Mouse (Mus musculus) heart, adult 8-10 months (tissue): ENCODE results near the gene Qsox1. TPM values are rescaled to one million over a fixed set of nuclear protein-coding genes. Genes with fewer than 3 reads are reported as not detected.

Experiments
- DNase-seq: peaks from one replicate; pipeline ENCODE4 v3.0.0; 2022; ENCODE audit warnings: low spot score
- total RNA-seq, 4 experiments: library from RNA; stranded (reverse); gene quantifications; 2 replicates each; pipeline ENCODE4 v1.2.4; 2022

Qsox1 gene
- total RNA-seq, 4 experiments from 2014 or later = 31.0 to 36.3 (median 34.5) TPM

DNA sequence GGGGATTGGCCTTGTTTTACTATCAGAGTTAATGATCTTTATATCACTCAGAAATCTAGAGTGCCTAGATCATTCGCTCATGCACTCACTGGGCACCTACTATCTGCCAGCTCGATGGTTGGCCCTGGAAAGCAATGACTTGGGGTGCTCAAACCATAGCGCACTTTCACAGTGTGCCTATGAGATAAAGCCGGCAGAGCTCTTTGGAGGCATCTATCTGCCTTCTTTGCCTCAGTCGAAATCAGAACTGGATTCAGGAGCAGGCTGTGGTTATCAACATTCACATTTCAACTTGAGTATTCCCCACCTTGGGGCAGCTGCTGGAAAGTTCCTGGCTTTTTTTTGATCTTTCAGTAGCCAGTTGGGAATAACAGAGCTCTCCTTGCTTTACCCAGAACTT lies 64.8 kb downstream of the Qsox1 start:
- DNase-seq = no peak

DNA sequence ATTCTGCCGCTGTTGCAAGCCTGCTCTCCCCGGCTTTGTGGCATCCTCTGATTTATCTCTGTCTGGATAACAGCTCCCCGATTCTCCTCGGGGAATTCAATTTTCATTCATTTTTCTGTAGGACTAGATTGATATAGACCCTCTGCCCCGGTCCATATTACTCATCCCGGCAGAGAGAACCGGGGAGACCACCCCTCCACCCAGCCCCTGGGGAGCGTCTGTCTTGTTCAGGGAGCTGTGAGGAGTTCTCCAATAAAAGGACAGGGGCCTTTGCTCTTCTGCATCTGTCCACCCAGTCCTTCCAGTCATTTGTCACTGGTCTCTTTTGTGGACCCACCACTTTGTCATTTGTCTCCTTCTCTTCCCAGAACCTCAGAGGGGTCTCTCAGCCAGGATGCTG lies 65.7 kb downstream of the Qsox1 start:
- DNase-seq = no peak

DNA sequence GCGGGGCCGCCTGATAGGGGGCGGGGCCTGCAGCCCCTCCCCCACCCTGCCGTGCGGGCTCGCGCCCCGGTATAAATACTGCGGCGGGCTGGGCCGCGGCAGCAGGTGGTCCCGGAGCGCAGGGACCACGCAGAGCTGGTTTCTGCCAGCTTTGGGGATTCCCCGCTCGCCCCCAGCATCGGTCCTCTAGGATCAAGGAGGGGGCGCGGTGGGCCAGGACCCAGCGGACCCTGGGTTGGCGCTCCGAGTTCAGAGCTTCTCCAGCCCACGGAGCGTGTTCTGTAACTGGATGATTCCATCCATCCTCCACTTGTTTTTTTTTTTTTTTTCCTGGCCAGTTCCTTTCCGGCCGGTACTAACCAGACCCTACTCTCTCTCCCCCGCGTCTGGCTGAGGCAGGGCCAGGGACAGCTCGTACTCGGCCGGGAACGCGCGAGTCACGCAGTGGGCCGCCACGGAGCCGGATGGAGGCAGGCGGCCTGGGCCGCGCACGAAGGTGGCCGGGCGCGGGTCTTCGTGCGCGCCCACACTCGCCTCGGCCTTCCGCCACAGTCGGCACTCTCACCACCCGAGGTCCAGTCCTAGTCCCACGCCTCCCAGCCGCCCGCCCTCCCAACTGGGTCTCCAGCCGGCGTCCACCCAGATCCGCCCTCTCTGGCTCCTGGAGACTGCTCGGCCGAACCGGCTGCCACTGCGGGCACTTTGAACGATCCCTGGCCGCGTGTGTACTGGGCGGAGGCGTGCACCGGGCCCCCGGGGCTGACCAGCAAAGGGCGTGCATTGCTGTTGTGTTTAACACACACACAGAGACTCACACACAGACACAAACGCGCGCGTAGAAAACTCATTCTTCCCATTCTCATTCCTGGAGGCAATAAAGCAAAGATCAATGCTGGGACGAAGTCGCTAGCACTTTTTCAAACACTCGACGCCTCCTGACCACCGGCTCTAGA lies 70.0 kb downstream of the Qsox1 start:
- DNase-seq = no peak

DNA sequence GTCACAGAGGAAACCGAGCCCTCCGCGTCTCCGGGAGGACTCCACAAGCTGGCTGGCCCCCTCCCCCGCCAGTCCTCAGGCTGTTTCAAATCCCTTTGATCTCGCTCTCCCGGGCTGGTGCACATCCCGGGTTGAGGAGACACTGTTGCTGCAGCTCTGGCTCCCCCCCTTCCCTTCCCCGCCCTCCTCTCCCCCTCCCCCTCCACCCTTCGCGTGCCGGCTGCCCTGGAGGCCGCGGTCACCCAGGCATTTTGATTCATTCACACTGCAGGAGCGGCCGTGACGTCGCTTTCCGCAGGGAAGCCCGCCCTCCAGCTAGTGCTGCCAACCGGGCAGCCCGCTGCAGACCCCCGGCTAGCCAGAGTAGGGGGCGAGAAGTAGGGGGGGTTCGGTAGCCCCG lies 70.7 kb downstream of the Qsox1 start:
- DNase-seq = no peak

DNA sequence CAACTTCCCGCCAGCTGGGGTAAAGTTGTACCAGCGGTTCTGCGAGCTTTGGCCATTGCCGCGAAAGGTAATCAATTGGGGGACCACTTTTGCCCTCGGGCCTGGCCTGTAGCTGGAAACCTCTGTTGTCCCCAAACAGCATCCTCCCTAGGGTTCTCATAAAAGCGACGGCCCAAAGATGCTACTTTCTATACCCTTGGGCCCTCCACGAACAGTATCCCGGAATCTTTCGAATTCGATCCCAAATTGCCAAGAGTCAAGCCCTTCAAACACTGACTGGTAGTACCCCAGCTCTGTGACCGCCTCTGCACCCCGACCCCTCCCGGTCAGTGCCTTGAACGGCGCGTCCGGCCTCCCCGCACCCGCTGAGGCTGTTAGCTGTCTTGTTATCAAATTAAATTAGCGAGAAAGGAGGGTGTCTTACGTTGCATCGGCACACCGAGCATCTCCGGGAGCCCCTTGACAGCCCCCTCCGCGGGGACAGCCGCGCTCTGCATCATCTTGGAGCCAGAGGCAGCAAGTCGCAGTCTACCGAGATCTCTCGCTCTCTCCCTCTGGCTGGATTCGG lies 71.2 kb downstream of the Qsox1 start:
- DNase-seq = no peak

DNA sequence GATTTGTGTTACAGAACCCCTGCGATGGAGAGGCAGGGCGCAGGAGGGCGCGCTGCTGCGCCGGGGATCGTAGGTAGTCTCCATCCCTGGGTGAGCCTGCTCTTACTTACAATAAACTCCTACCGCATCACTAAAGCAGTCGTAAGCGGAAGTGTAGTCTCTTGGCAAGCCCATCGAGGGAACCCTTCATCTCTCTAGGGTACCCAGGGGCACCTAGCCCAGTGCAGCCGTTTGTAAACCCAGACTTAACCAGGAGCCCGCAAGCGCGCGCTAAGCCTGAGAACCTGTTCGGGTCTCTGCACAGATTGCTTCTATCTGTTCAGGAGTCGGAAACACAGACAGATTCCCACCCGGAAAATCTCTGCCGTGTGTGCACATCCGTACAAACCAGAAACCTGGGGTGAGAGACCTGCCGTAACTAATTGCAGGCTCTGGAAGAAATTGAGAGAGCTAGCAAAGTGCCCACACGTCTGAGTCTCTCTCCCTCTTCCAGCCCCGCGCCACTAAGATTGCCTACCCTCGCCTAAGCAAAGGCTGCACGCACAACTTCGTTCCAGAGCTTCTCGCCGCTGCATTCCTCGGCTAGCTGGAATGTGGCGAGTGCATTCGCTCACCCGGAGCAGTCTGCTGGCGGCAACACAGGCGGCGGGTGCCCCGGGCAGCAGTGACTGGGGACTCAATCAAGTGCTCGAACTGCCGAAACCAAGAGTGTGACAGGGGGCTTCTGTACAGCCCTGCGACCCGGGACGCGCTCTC lies 71.9 kb downstream of the Qsox1 start:
- DNase-seq = no peak

DNA sequence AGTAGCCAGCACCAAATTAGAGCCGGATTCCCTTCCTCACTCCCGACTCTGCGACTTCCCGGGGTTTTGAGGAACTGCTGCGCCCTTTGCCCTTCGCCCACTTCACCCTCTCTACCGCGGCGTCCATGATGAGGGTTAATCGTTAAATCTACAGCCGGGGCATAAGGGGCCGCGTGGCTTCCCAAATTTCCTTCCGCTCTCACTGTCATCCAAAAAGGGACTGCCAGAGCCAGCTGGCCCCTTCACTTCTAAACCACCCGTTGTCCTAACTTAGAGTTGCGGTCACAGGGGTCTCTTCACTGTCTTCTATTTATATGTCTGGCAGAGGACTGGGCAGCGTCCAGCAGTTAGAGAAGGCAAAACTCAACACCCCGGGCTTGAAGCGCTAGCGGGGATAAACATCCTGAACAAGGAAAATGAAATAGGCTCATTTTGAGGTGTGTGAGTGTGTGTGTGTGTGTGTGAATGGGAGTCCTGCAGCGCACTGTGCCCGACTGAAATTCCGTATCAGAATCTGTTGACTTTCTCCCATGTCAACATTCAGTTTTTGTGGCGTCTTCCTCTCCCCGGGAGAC lies 74.8 kb downstream of the Qsox1 start:
- DNase-seq = no peak

DNA sequence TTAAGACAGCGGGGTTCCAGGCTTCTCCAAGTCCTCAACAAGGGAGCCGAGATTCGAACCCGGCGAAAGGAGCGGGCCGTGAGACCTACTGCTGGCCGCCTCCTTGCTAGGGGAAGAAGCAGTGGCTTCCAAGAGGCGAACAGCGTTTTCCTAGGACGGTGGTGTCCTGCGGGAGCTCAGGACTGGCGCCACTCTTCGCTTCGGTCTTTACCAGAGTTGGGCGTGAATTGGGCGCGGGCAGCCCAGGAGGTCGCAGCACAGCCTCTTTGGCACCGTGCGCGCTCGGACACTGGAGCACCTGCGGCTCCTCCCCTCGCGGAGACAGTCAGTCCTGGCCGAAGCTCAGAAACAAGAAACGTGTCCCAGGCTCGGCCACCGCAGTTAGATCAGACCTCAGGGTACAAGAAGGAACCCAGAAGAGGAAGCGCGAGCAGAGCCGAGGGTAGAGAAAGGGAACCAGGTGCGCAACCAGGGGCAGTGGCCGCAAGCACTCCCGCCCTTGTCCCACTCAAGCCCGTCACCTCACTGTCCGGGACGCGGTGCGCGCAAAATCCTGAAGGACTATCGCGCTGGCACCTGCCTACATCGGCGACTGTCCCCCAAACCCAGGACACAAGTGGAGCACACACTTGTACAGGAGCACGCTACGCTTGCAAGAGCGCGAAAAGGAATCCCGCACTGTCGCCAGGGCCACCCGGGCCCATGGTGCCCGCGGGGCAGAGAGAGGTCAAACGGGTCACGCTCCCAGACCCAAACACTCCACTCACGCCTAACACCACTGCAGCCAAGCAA lies 75.5 kb downstream of the Qsox1 start:
- no peak for DNase-seq

DNA sequence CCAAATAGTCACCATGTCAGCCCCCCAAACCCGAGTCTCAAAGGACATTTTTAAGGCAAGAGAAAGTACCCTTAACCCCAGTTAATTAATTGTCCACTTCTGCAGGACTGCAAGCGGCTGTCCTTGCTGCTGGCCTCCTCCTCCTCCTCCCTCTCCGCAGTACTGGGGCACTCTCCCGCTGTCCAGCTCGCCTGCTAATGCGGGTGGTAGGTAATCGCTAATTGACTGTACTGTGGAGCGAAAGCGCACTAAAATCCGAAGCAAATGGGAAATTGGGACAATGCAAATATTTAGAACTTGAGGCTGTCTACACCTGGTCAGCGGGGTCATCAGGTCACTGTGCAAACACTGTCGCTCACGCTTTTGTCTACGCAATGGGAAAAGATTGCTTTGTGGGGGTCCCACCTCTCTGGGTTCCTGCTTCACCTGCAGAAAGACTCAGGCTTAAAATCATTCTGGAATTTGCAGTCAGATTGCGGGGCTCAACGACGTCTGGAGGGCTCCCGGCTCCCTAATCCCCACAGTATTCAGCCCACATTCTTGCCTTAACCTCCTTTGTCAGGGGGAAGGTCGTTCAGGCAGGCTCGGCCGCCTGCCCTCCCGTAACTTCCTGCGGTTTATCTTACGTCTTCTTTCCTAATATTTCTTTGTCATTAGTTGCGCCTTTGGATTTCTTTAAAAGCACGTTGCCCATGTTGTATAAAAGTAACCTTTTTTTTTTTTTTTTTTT lies 76.4 kb downstream of the Qsox1 start:
- DNase-seq = no peak

DNA sequence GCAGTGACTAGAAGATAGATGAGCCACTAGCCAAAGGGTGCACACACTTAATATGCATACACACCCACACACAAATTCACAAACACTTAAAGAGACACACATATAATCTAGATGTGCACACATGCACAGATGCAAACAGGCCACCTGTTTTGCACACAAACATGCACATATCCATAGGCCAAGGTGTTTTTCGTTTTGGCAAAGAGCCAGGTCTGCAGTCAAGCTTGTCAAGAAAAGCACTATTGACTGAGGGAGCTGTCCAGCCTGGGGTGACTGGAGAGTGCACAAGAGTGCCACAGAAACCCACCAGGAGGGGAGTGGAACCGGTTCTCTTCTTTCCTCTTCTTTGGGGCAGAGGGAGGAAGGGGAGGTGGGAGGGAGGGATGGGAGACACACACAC lies 81.5 kb downstream of the Qsox1 start:
- DNase-seq = no peak

DNA sequence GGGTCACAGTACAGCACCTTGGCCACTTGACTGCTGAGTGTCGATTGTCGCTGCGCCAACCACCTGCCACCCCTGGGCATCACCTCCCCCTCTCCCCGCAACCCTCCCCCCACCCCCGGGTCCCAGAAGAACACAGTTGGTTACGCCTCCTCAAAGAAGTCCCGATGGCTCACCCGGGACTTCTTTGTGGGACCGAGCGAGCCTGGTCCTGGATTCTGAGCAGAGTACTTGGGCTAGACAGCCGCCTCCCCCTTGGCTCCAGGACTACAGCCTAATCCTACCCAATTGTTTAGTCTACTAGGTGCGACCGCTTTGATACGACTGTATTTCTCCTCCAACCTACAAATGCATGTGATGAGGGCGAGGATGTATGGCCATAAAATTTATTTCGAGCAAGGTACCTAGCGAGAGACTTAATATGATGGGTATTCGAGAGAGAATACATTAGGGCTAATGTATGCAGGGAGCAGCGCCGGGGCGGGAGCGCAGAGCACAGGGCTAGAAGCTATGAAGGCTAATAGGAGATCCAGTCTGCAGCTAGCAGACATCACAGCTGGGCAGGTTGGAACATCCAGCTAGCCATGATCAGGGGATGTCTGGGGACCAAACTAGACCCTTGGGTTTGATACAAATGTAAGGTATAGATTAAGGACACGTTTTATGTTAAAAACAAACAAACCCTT lies 83.4 kb downstream of the Qsox1 start:
- DNase-seq = no peak

DNA sequence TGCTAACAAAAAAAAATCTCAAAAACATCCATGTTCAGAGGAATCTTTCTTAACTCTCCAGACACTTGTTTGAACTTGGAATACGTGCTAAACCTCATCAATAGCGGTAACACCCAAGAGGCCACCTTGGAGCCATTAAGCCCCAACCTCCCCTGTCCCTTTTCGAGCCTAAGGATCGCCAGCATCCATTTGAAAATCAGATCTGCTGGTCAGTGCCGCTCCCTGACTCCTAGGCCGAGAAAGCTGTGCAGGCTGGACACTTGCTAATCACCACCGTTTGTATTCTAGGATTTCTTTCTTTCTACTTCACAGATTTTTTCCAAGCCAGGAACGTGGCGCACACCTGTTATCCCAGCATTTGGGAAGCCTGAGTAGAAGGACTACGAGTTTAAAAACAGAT lies 84.9 kb downstream of the Qsox1 start:
- DNase-seq = no peak

Other genes starting within 250 kb of the Qsox1 start
- gene Lhx4, start 61.2 kb downstream of the Qsox1 start, total RNA-seq = not detected
- 10 to 100 TPM; 36.6 to 44.2 (median 39.7) TPM for gene Cep350, start 160.4 kb upstream of the Qsox1 start, total RNA-seq
- 10 to 100 TPM; 40.1 to 47.9 (median 42.6) TPM for gene Tor1aip2, start 222.5 kb upstream of the Qsox1 start, total RNA-seq
- 10 to 100 TPM; 72.6 to 96.0 (median 85.4) TPM for gene Tor1aip1, start 223.6 kb upstream of the Qsox1 start, total RNA-seq